Mouse (Mus musculus): Measurements from ENCODE around the gene Inppl1. TPM values are rescaled to one million over a fixed set of nuclear protein-coding genes. Genes with fewer than 3 reads are reported as not detected.
A peak's percentile ranks its signal among the peaks of the same experiment; 100 is the strongest.

The Inppl1 gene
- polyA plus RNA-seq, 1 experiment from 2014 or later = 44.8 TPM

- ATAC-seq (ENCODE audit: insufficient number of reproducible peaks, low FRiP score, low TSS enrichment, low read depth) = no peak
Measured at GRCm38 (mm10) chr7:101835457-101836109, 2.4 kb downstream of the Inppl1 start.

GRCm38 (mm10) chr7:101834903-101835302, 3.1 kb downstream of the Inppl1 start:
- Histone ChIP-seq H3K9ac (ENCODE audit: low read length) (0 out of 2 replicates have a peak overlapping the region, but pooled peaks have one; percentile 4), H3K9me3 (ENCODE audit: control insufficient read depth, low read length) (no peaks in the 10 kb centered on the region), H3K4me2 (ENCODE audit: low read depth, severe bottlenecking) (peak overlapping the region; percentile 49; the same call in 1 of the 2 replicates), H3K27ac (replicated peaks; ENCODE audit: low read depth, low read length) (no peak overlapping the region), H3K4me3 (ENCODE audit: low read depth, low read length) (peak overlapping the region; percentile 14; the same call in 1 of the 2 replicates), H3K27me3 (ENCODE audit: control insufficient read depth, insufficient read depth, low read length) (no peaks in the 10 kb centered on the region), H3K4me1 (ENCODE audit: control insufficient read depth, insufficient read depth, low read length) (peaks cover 11% of the 10 kb centered on the region), H3K36me3 (ENCODE audit: control insufficient read depth, insufficient read depth, low read length) (peaks cover 19% of the 10 kb centered on the region)
- DNase-seq (ENCODE audit: low spot score) (no peak), ATAC-seq (ENCODE audit: insufficient number of reproducible peaks, low FRiP score, low TSS enrichment, low read depth) (no peak)
- 76% methylated on average over 3 of the region's 3 CpGs for WGBS

More at GRCm38 (mm10) chr7:101835457-101836109, 2.4 kb downstream of the Inppl1 start:
- peak overlapping the region; percentile 91 for H3K4me3 ChIP-seq (ENCODE audit: low read depth, low read length)
- H3K4me2 ChIP-seq (ENCODE audit: low read depth, severe bottlenecking) = peak overlapping the region; percentile 49
- peak overlapping the region; percentile 97 for H3K9ac ChIP-seq (ENCODE audit: low read length)
- no peaks in the 10 kb centered on the region for H3K27me3 ChIP-seq (ENCODE audit: control insufficient read depth, insufficient read depth, low read length)
- peaks cover 12% of the 10 kb centered on the region for H3K36me3 ChIP-seq (ENCODE audit: control insufficient read depth, insufficient read depth, low read length)
- peaks cover 11% of the 10 kb centered on the region for H3K4me1 ChIP-seq (ENCODE audit: control insufficient read depth, insufficient read depth, low read length)
- WGBS = 56% methylated on average over 5 of the region's 5 CpGs
- no peaks in the 10 kb centered on the region for H3K9me3 ChIP-seq (ENCODE audit: control insufficient read depth, low read length)
- no peak for DNase-seq (ENCODE audit: low spot score)
- peak overlapping the region; percentile 93; the same call in 1 of the 2 replicates for H3K27ac ChIP-seq (replicated peaks; ENCODE audit: low read depth, low read length)

- 81% methylated on average over 3 of the region's 3 CpGs for WGBS
- Histone ChIP-seq H3K36me3 (ENCODE audit: control insufficient read depth, insufficient read depth, low read length) (peaks cover 23% of the 10 kb centered on the region), H3K27me3 (ENCODE audit: control insufficient read depth, insufficient read depth, low read length) (no peaks in the 10 kb centered on the region), H3K4me2 (ENCODE audit: low read depth, severe bottlenecking) (no peak overlapping the region), H3K9me3 (ENCODE audit: control insufficient read depth, low read length) (no peaks in the 10 kb centered on the region), H3K27ac (replicated peaks; ENCODE audit: low read depth, low read length) (no peak overlapping the region), H3K4me1 (ENCODE audit: control insufficient read depth, insufficient read depth, low read length) (peaks cover 11% of the 10 kb centered on the region), H3K9ac (ENCODE audit: low read length) (no peak overlapping the region), H3K4me3 (ENCODE audit: low read depth, low read length) (no peak overlapping the region)
- ATAC-seq (ENCODE audit: insufficient number of reproducible peaks, low FRiP score, low TSS enrichment, low read depth) (no peak), DNase-seq (ENCODE audit: low spot score) (no peak)
Measured at GRCm38 (mm10) chr7:101833916-101834584, 4.0 kb downstream of the Inppl1 start.

- Histone ChIP-seq H3K4me2 (ENCODE audit: low read depth, severe bottlenecking) (no peak overlapping the region), H3K9me3 (ENCODE audit: control insufficient read depth, low read length) (no peaks in the 10 kb centered on the region), H3K36me3 (ENCODE audit: control insufficient read depth, insufficient read depth, low read length) (peaks cover 27% of the 10 kb centered on the region), H3K9ac (ENCODE audit: low read length) (no peak overlapping the region), H3K27me3 (ENCODE audit: control insufficient read depth, insufficient read depth, low read length) (no peaks in the 10 kb centered on the region), H3K4me1 (ENCODE audit: control insufficient read depth, insufficient read depth, low read length) (peaks cover 11% of the 10 kb centered on the region), H3K27ac (replicated peaks; ENCODE audit: low read depth, low read length) (no peak overlapping the region), H3K4me3 (ENCODE audit: low read depth, low read length) (no peak overlapping the region)
- no peak for DNase-seq (ENCODE audit: low spot score)
- WGBS = 83% methylated on average over 5 of the region's 5 CpGs
- ATAC-seq (ENCODE audit: insufficient number of reproducible peaks, low FRiP score, low TSS enrichment, low read depth) = no peak
Measured at GRCm38 (mm10) chr7:101833352-101833751, 4.7 kb downstream of the Inppl1 start.

- DNase-seq (ENCODE audit: low spot score) (no peak), ATAC-seq (ENCODE audit: insufficient number of reproducible peaks, low FRiP score, low TSS enrichment, low read depth) (no peak)
- peaks cover 11% of the 10 kb centered on the region for H3K4me1 ChIP-seq (ENCODE audit: control insufficient read depth, insufficient read depth, low read length)
- no peak overlapping the region for H3K4me3 ChIP-seq (ENCODE audit: low read depth, low read length)
- no peak overlapping the region for H3K27ac ChIP-seq (replicated peaks; ENCODE audit: low read depth, low read length)
- no peak overlapping the region for H3K4me2 ChIP-seq (ENCODE audit: low read depth, severe bottlenecking)
- peaks cover 32% of the 10 kb centered on the region for H3K36me3 ChIP-seq (ENCODE audit: control insufficient read depth, insufficient read depth, low read length)
- H3K27me3 ChIP-seq (ENCODE audit: control insufficient read depth, insufficient read depth, low read length) = no peaks in the 10 kb centered on the region
- 96% methylated on average over 4 of the region's 4 CpGs for WGBS
- H3K9me3 ChIP-seq (ENCODE audit: control insufficient read depth, low read length) = no peaks in the 10 kb centered on the region
- H3K9ac ChIP-seq (ENCODE audit: low read length) = no peak overlapping the region
Measured at GRCm38 (mm10) chr7:101832372-101832771, 5.7 kb downstream of the Inppl1 start.

GRCm38 (mm10) chr7:101831437-101831836, 6.6 kb downstream of the Inppl1 start:
- peaks cover 35% of the 10 kb centered on the region for H3K36me3 ChIP-seq (ENCODE audit: control insufficient read depth, insufficient read depth, low read length)
- 94% methylated on average over 8 of the region's 8 CpGs for WGBS
- peaks cover 11% of the 10 kb centered on the region for H3K4me1 ChIP-seq (ENCODE audit: control insufficient read depth, insufficient read depth, low read length)
- ATAC-seq (ENCODE audit: insufficient number of reproducible peaks, low FRiP score, low TSS enrichment, low read depth) = no peak
- DNase-seq (ENCODE audit: low spot score) = no peak
- H3K9me3 ChIP-seq (ENCODE audit: control insufficient read depth, low read length) = no peaks in the 10 kb centered on the region
- no peaks in the 10 kb centered on the region for H3K27me3 ChIP-seq (ENCODE audit: control insufficient read depth, insufficient read depth, low read length)
- H3K9ac ChIP-seq (ENCODE audit: low read length) = no peak overlapping the region
- H3K4me3 ChIP-seq (ENCODE audit: low read depth, low read length) = no peak overlapping the region
- no peak overlapping the region for H3K27ac ChIP-seq (replicated peaks; ENCODE audit: low read depth, low read length)
- H3K4me2 ChIP-seq (ENCODE audit: low read depth, severe bottlenecking) = no peak overlapping the region

- ATAC-seq (ENCODE audit: insufficient number of reproducible peaks, low FRiP score, low TSS enrichment, low read depth) = no peak
- WGBS = 93% methylated on average over 3 of the region's 3 CpGs
- DNase-seq (ENCODE audit: low spot score) = no peak
- H3K27me3 ChIP-seq (ENCODE audit: control insufficient read depth, insufficient read depth, low read length) = no peaks in the 10 kb centered on the region
- H3K4me1 ChIP-seq (ENCODE audit: control insufficient read depth, insufficient read depth, low read length) = peaks cover 8% of the 10 kb centered on the region
- no peak overlapping the region for H3K9ac ChIP-seq (ENCODE audit: low read length)
- H3K36me3 ChIP-seq (ENCODE audit: control insufficient read depth, insufficient read depth, low read length) = peaks cover 42% of the 10 kb centered on the region
- H3K9me3 ChIP-seq (ENCODE audit: control insufficient read depth, low read length) = no peaks in the 10 kb centered on the region
- no peak overlapping the region for H3K4me2 ChIP-seq (ENCODE audit: low read depth, severe bottlenecking)
- H3K27ac ChIP-seq (replicated peaks; ENCODE audit: low read depth, low read length) = no peak overlapping the region
- H3K4me3 ChIP-seq (ENCODE audit: low read depth, low read length) = no peak overlapping the region
Measured at GRCm38 (mm10) chr7:101830373-101830772, 7.7 kb downstream of the Inppl1 start.

GRCm38 (mm10) chr7:101823758-101824630, 14.0 kb downstream of the Inppl1 start:
- peaks cover 19% of the 10 kb centered on the region for H3K4me1 ChIP-seq (ENCODE audit: control insufficient read depth, insufficient read depth, low read length)
- no peak overlapping the region for H3K9ac ChIP-seq (ENCODE audit: low read length)
- no peak overlapping the region for H3K4me3 ChIP-seq (ENCODE audit: low read depth, low read length)
- 89% methylated on average over 18 of the region's 18 CpGs for WGBS
- H3K9me3 ChIP-seq (ENCODE audit: control insufficient read depth, low read length) = no peaks in the 10 kb centered on the region
- ATAC-seq (ENCODE audit: insufficient number of reproducible peaks, low FRiP score, low TSS enrichment, low read depth) (no peak), DNase-seq (ENCODE audit: low spot score) (peak; percentile 27)
- H3K27me3 ChIP-seq (ENCODE audit: control insufficient read depth, insufficient read depth, low read length) = peaks cover 24% of the 10 kb centered on the region
- no peak overlapping the region for H3K27ac ChIP-seq (replicated peaks; ENCODE audit: low read depth, low read length)
- H3K4me2 ChIP-seq (ENCODE audit: low read depth, severe bottlenecking) = no peak overlapping the region
- peaks cover 25% of the 10 kb centered on the region; the same call in 1 of the 2 replicates for H3K36me3 ChIP-seq (ENCODE audit: control insufficient read depth, insufficient read depth, low read length)
